Mouse (Mus musculus) lung, adult 18-20 months (tissue): Measurements from ENCODE around the gene Gm266.
A peak's percentile ranks its signal among the peaks of the same experiment; 100 is the strongest.
"Not testable (repeated sequence)": the region's sequence is repeated elsewhere in the genome, so short reads cannot be mapped to it uniquely, and the experiment has no call there.

ENCODE experiments used
- DNase-seq, 2 experiments: peaks; one replicate each; pipeline ENCODE4 v3.0.0; 2022; ENCODE audit warnings: mixed read lengths in 2 of 2

Gene Gm266

GRCm38 (mm10) chr12:111485652-111486306 is at the start of gene Gm266:
Gene Gm266, minus strand, starts transcription at chr12:111485823.
- DNase-seq = no peak

DNA sequence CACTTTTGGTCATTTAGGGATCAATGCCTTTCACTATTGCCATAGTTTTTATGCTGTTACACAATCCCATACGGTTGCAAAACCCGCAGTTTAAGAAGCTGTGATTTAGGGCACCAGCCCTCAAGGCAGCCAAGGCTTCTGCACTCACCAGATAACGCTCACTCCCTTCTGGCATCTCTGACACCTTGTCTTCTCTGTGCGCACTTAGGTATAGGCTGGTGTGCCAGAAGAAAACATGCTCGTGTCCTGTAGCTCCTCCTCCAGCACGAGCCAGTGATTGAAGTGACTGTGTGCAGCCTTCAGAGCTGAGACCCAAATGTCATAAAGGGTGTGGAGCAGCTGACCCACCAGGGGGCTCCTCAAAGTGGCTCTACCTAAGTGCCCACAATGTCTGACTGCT is 49.7 kb upstream of the Gm266 start:
- peak; percentile 11 to 13 for DNase-seq

GRCm38 (mm10) chr12:111533096-111533794 is 47.6 kb upstream of the Gm266 start:
- DNase-seq = no peak

- no peak for DNase-seq
These were observed 43.6 kb upstream of the Gm266 start for GRCm38 (mm10) chr12:111529192-111529591.

- DNase-seq = no peak
These were observed 42.1 kb upstream of the Gm266 start for GRCm38 (mm10) chr12:111527643-111528281.

DNA sequence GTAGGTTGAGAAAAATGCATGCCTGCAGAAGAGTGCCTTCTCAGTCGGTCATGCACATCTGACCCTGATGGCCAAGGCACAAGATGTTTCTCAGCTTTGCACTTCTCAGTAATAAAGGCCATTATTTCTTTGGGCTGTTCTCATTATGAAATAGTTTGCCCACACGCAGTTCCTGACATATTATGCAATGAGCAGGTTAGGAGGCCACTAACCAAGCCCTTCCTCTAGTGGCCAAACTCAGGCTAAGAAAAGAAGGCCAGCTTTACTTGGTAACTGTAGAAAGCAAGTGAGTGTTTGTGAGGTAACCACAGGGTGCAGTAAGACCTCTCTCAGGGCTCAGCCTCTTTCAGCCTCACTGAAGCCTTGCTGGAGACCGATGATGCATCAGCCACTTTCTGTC is 39.3 kb upstream of the Gm266 start:
- DNase-seq = peak; percentile 17 to 57

- no peak for DNase-seq
These were observed 38.8 kb upstream of the Gm266 start for GRCm38 (mm10) chr12:111524469-111524868.

DNA sequence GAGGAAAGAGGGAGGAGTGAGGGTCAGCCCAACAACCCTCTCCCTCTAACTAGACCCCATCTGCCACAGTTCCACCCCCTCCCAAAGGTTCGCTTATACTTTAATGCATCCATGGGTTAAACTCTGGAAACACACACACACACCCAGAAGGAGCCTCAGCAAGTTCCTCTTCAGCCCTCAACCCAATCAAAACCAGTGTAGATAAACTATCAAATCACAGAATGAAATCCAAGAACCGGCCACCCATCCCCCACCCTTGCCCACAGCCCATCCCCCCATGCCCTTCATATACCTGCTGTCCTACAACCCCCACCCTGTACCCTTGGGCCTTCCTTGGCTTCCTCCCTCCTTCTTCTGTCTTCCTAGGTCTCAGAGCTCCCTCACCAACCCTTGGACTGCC is 35.4 kb upstream of the Gm266 start:
- DNase-seq = no peak

DNA sequence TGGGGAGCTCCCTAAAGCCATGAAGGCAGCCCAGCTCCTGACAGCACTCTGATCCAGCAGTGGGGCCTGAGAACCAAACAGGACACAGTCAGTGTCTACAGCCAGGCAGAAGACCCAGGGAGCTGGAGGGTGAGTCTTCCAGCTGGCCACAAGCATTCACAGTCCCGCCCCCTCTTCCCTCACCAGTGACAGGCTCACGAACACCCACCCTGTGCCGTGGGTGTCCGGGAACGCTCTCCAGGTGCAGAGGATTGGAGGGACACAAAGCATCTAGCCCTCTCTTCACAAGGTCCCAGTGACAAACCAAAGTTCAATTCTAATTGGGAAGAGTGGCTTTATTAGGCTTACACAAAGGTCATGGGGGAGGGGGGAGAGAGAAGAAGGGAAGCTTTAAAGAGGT is 34.2 kb upstream of the Gm266 start:
- no peak for DNase-seq

DNA sequence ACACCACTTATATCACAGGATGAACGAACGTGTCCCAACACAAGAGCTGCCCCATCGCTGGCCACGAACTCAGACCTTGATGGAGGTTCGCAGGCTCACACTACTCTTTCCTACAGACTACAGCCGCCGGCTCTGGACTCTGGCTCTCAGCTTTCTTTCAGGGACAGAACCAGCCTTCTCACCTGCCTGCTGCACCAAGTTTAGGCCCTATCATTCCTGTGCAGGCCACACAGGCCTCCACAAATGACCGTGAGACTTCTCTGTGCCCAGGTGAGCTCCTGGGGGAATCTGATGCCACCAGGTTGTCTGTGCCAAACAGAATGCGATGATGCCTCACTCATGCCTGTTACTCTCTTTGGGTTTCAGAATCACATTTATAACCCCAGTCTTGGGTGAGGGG is 32.8 kb upstream of the Gm266 start:
- no peak for DNase-seq

DNA sequence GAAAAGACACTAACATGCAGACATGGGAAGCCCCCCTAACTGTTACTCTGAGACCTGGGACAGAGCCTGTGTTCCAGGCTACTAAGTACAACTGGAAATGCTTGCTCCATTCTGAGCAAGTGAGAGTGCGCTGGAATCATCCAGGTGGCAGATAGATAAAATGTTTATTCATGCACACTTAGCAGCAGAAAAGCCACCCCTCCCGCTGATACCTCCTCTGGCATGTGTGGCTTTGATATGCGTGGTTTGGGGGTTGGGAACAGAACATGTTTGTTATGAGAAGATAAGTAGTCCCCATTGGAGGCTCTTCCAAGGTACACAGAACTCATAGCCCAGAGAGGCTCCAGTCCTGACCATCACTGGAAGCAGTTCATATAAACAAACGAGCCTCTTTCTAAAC is 32.3 kb upstream of the Gm266 start:
- no peak for DNase-seq

DNA sequence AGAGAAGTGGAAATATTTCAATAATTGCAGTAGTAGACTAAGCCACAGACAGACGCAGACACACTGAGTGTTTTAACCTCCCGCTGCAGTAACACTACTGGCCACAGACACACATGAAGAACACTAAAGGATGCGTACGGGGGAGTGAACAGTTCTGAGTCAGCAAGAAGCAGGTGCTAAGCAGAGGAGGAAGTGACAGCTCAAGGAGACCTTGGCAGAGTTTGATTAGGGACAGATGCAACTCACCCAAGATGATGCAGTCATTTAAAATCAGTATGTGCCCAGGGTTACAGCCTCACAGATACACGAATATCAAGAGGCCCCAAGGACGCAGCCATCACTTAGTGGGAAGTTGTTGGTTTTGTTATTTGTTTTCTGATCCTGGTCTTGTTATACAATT is 31.2 kb upstream of the Gm266 start:
- DNase-seq = no peak

DNA sequence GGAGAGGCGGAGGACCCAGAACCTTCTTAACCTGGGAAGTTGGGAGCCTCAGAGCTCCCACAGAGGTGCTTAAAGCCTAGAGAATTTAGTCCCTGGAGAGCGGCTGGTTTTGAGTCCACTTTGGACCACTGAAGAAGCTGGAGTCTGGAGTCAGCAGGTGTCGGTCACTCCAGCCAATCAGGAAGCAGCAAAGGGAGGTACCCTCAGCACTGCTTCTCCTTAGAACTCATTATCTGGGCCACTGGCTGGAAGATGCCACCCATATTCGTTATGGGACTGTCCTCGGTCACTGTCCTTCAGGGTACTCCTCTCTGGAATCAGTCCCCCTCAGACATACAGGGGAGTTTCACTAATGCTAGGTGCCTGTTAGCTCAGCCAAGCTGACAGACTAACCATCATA is 30.3 kb upstream of the Gm266 start:
- no peak for DNase-seq

DNA sequence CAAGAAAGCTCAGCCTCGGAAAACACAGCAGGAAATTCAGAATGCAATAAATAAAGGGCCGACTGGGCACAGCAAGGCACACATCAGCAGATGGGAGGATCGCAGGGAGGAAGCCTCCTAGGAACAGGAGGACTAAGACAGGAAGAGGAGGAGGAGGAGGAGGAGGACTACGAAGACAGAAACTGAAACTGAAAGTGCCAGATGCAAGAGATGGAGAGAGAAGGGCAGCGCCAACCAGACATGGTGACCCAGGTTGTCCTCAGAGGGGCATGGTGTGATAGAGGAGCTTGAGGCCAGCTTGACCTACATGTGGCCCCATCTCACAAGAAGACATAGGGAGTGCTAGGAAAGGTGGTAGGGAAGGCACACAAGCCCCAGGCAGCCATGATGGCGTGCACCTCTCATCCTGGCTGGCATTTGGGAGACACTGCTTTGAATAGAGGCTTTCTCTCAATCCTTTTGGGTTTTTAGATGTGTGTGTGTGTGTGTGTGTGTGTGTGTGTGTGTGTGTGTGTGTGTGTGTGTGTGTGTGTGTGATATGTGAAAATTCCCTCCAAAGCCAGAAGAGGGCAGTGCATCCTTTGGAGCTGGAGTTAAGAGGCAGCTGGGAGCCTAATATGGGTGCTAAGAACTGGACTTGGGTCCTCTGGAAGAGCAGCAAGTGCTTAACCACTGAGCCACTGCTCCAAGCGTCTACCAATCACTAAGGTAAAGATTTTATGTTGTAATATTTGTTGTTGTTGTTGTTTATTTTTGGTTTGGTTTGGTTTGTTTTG is 29.4 kb upstream of the Gm266 start:
- no peak for DNase-seq

DNA sequence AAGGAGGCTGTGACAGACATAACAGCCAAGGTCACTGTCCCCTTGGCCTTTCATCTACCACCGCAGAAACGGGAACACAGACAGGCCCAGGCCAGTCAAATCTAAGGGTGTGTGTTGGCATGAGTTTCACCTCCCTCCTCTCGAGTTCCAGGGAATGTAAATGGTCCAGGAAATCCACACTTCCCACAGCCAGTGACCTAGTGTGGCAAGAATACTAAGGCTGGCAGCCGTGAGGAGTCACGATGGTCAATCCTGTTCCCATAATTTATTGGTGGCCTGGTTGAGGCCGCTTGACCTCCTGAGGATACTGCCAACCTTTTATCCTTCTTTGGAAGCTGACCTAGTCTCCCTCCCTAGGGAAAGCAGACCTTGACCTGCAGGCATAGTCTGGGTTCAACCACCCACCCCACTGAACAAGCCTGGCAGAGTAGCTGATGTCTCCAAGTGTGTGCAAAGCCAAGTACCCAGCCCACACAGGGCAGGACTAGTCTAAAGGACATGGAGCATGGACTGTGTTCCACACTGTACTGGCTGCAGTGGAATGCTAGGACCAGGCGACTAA is 28.7 kb upstream of the Gm266 start:
- DNase-seq = no peak

GRCm38 (mm10) chr12:111513673-111514072 is 28.1 kb upstream of the Gm266 start:
- DNase-seq = no peak

- no peak for DNase-seq
These were observed 27.0 kb upstream of the Gm266 start for GRCm38 (mm10) chr12:111512572-111513063.

GRCm38 (mm10) chr12:111508438-111508837 is 22.8 kb upstream of the Gm266 start:
- not testable (repeated sequence) for DNase-seq

GRCm38 (mm10) chr12:111507962-111508361 is 22.3 kb upstream of the Gm266 start:
- DNase-seq = no peak

GRCm38 (mm10) chr12:111507001-111507400 is 21.4 kb upstream of the Gm266 start:
- no peak for DNase-seq

DNA sequence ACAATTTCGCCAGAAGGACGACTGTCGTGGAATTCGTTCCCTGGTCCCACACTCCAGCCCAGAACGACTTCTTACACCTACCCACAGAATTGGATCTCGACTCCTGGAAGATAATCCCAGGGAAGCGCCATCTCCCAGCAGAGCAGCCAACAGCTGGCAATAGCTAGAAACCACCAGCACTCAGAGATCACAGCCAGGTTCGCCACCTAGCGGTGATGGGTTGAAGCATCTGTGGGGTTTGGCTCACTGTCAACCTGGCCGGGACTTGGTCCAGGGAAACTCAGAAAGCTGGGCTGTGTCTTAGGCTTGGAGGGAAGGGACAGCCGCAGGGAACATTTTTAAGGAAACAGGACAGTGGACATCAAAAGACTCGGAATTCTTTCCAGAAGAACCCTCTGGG is 19.3 kb upstream of the Gm266 start:
- DNase-seq = peak; percentile 86 to 88

- DNase-seq = no peak
These were observed 17.9 kb upstream of the Gm266 start for GRCm38 (mm10) chr12:111503571-111503970.

DNA sequence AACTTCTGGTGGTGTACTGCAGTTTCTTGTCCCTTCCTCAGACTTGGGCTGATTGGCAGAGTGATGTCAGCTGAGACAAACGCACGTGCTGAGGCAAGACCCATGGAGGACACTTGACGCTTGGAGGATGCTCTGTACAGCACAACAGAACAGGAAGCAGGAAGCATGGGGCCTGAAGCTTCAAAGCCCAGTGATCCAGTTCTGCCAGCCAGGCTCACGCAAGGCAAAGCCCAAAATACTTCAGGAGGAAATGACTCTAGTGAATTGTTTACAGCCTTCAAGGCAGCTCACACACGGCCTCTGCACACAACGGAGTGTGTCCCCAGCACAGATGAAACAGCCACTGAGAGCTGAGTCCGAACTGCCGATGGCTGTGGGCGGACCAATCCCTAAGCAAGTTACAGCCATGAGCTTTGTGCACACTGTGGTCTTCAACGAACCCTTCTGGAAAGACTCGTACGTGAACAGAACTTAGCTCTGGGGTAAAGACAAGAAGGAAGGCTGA is 17.5 kb upstream of the Gm266 start:
- no peak for DNase-seq
